Mouse (Mus musculus) mouse trophoblast stem cell (cell line): Measurements from ENCODE around the gene Cux1.
"Not testable (repeated sequence)": the region's sequence is repeated elsewhere in the genome, so short reads cannot be mapped to it uniquely, and the experiment has no call there.

ENCODE experiments used
- in situ Hi-C, 2 experiments: fragments of 300-500 bp; cut with MseI, MboI; formaldehyde crosslinking; loops; 2 replicates in 1 of 2; 3 replicates in 1 of 2; pipeline ENCODE4 v1.15.1; 2025

Gene Cux1

DNA sequence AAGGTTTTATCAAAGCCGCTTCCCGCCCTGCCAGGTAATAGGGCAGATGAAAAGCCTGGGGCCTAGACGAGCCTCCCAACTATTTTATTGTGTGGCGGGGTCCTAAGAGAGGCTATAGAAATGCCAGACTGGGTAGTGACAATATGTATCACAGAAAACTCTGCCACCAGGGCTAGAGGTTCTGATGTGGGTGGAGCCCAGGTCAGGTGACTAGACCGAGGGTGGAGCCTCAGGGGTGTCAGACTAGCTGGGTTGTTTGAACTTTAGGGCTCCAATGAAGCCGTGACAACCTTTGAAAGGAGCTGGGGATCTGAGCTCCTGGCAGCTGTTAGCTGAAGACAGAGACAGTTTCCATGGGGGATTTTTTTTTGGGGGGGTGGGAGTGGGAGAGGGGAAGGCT lies 318.8 kb downstream of the Cux1 start:
- in situ Hi-C loops: no loop called here

DNA sequence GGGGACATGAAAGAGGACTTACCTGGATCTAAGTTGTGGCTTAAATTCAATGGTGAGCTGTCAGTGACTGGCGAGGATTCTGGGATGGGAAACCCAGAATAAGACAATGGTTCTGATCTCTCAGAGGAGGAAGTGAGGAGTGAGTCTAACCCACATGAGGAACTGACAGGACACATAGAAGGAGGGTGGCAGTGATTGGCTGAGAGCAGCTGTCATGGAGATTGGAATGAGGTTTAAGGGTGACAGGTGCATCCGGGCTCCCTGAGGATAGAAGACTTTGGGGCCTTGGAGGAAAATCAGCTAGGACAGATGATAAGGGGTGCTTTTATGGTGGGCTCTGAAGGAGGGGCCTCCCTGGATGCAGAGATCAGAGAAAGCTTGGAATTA lies 320.8 kb downstream of the Cux1 start, which contains the start of gene Sh2b2:
TSS of gene Sh2b2 (minus strand) at position 105 of the 387 bp plus-strand sequence.
- in situ Hi-C loops: no loop called here

DNA sequence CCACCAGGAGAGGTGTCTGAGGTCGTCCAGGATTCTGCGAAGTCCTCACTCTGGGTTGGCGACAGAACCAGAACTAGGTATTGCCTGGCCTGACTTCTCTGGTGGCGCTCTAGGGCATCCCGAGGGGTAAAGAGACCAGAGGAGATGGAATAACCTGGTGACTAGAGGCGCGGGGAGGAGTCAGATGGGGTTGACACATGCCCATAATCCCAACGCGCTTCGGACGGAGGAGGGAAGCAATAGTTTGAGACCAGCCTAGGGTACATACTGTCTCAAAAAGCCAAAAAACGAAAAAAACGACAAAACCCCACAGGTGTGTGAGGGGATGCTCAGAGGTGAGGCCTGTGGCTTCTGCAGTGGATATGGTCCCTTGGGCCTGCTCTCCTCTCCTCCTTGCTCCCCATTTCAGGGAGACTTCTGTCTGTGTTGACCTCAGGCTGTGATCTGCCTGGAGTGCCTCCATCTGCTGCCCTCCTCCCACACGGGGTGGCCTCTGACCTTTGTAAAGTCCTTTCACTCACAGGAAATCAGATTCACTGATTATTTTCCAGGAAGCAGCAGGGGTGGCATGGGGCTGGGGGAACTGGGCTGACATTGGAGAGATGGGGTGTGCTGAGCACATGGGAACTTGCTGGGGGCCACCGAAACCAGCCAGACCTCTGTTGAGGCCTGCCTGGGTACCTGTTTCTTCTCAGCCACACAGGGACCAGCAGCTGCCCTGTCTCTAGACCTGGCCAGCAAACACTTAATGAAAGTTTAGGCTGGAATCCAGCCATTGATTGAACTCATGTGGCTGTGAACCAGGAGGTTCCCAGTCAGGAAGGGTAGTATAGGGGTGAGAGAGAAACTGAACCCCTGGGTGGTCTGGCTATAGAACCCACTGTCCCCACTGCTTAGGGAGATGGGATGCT lies 321.5 kb downstream of the Cux1 start:
- in situ Hi-C loops: no loop called here

GRCm38 (mm10) chr5:136244762-136245540 lies 322.3 kb downstream of the Cux1 start:
- in situ Hi-C loops: no loop called here

DNA sequence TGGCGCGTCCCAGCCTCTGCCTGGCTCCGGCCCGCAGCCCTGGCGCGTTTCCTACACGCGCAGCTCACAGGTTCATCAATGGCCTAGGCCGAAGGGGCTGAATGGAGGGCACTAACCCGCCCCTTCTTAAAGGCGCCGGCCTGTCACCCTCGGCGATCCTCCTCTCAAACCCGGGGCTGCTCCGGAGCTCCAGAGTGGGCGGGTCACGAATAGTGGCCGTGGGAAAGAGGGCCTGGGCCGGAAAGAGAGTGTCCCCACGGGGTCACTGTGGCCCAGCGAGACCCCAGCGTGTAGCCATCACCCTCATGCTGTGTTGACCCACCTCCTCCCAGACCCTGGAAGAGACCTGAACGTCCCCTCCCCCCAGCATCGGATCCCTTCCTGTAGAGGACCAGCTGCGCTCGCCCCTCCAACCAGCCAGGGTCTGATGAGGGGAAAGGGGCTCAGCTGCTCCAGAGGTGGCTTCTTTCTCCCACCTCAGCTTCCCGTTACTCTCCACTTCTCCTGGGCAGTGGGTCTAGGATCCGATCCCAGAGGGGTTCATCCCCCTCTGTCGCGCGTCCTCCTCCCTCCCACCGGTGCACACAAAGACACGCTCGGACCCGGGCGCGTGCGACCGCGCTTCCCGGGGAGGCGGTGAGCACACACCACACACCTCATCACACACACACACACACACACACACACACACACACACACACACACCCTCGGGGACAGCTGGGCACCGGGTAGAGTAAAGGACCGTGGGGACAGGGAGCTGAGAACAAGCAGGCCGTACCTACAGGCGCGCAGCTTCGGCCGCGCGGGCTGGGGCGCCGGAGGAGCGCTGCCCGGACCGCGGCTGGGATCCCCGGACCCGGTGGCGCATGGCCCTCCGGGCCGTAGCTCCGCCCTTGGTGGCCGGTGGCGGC lies 323.2 kb downstream of the Cux1 start:
- in situ Hi-C loops: no loop called here

DNA sequence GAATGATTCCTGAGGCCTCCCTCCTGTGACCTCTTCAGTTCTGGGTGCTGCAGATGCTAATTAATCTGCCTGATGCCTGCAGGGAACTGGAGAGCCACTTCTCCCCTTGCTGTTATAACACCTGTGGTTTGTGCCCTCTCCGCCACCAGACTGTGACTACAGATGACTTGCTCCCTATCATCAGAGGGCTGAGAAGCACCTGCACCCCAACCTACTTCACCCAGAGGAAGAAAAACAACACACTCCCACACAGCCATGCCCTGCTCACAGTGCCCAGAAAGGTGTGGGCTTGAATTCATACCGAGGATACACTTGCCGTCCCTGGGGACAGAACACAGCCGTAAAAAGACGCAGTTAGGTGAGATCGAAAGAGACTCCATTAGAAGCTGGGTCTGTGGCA lies 326.1 kb downstream of the Cux1 start:
- in situ Hi-C loops: no loop called here

DNA sequence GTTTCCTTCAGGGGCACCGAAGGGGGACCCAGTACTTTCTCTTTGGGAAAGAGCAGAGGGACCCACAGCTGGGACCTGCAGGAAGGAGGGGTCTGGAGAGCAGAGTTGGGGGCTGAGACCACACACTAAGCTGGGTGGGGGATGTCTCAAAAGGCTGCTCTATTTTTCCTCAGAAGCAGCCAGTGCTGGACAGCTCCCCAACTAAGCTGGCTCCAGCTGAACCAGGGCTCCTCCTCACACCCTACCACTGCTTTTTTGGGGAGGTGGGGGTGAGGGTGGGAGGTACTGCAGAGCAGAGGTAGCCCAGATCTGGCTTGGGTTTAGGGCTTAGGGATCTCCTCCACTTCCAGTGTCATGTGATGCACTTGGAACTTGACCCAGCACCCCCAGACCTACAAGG lies 326.9 kb downstream of the Cux1 start:
- in situ Hi-C loops: no loop called here

- in situ Hi-C loops: no loop called here
Observed at GRCm38 (mm10) chr5:136237607-136238006, 329.7 kb downstream of the Cux1 start.

DNA sequence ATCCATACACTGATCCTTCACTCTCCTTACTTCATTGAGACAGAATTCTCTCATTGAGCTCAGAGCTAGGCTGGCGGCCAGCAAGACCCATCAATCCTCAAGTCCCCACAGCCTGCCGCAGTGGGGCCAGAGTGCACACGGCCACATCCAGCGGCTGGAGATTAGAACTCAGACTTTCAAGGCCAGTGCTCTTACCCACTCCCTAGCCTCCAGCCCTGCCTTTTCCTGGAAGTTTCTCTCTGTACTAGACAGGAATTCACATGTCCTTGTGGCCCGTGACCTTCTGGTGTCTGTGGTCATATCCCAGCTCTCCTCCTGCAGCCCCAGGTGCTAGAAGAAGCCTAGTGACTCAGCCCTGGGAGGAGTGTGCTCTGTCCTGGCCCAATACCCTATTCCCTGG lies 330.7 kb downstream of the Cux1 start:
- in situ Hi-C loops: no loop called here

DNA sequence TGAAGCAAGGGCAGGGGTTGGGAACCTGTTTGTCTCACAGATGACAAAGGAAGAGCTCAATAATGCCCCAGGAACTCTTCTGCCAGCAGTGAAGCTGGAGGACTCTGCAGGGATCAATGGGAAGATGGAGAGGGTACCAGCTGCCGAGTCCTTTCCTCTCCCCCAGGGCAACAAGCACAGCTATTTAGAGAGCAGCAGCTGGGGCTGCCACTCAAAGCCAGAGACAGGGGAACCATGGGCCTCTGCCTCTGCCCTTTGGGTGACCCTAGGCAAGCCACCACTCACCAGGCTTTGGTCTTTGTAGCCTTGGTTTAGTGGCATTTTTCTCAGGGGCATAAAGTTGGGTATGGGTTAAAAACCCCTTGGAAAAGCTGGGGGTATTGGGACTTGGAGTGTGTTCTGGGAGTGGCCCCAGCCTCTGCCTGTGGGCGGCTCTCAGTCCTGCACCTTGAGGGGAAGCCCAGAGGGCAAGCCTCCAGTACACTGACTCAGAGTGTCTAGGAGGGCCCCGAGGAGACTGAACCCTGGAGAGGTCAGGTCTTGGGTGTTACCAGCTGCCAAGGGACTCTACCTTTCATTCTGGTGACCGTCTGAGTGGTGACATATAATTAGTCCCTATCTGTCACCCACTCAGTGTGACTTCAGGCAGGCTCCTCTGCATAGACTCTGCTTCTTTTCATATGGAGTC lies 336.8 kb downstream of the Cux1 start:
- in situ Hi-C loops: no loop called here

GRCm38 (mm10) chr5:136226246-136226876 lies 340.9 kb downstream of the Cux1 start:
- in situ Hi-C loops: no loop called here

- in situ Hi-C loops: loop anchor here in 1 of 2 experiments (5.0 kb wide), 1 partner anchor 34 kb away; no protein-coding TSS in a partner anchor
Observed at GRCm38 (mm10) chr5:136218585-136218984, 348.7 kb downstream of the Cux1 start.

- in situ Hi-C loops: loop anchor here in 1 of 2 experiments (5.0 kb wide), 1 partner anchor 34 kb away; no protein-coding TSS in a partner anchor
Observed at GRCm38 (mm10) chr5:136217932-136218381, 349.3 kb downstream of the Cux1 start.

DNA sequence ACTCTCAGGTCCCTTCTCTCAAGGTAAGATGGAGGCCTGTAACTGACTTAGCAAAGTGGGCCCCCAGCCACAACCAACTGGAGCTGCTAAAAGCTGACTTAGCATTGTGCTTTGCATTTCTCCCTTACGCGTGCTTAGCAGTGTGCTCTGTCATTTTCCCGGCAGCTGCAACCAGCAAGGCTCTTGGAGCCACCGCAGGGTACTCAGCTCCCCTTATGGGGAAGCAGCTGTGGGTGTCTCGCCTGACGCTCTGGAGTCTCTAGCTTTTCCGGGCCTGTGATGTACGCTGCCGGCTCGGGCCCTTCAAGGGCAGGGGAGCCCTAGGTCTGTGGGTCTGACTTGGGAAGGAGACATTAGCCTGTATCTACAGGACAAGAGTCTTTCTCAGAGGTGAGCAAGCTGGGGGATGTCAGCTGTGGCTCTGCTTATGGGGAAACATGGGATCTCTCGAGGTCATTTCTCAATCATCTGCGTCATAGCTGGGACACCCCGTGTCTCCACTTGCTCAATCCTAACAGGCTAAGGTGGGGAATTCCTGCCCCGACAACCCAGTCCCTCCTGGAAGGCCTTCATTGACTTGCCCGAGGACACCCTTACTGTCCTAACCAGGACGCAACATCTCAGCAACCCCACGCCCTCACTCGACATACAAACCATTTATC lies 350.2 kb downstream of the Cux1 start:
- in situ Hi-C loops: loop anchor here in 1 of 2 experiments (5.0 kb wide), 1 partner anchor 35 kb away; no protein-coding TSS in a partner anchor

GRCm38 (mm10) chr5:136215958-136216357 lies 351.3 kb downstream of the Cux1 start:
- in situ Hi-C loops: loop anchor here in 1 of 2 experiments (5.0 kb wide), 1 partner anchor 36 kb away; no protein-coding TSS in a partner anchor

DNA sequence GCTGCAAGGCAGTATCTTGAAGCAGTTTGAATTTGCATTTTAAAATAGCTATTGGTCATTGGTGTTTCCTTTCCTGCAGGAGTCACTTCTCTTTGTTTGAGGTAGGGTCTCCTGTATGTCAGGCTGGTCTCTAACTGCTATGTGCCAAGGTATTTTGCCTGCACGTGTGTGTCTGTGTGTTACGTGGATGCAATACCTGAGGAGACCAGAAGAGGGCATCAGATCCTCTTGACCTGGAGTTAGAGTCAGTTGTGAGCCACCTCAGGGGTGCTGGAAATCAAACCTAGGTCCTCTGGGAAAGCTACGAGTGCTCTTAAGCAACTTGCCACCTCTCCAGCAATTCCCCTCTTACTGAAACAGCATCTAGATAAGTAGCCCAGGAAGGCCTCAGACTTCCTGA lies 352.1 kb downstream of the Cux1 start:
- in situ Hi-C loops: loop anchor here in 1 of 2 experiments (5.0 kb wide), 1 partner anchor 37 kb away; no protein-coding TSS in a partner anchor

DNA sequence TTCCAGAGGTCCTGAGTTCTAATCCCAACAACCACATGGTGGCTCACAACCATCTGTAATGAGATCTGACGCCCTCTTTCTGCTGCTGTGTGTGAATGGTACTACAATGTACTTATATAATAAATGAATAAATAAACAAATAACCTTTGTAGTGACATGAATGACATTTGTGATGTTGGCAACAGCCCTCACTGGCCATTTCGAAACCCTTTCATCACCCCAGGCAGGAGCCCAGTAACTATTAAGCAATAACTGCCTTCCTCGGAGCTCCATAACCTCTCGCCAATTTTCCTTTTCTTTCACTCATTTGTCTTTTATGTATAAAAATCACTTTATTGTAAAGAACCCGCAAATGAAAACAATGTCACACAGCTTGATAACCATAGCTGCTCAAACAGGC lies 353.6 kb downstream of the Cux1 start:
- in situ Hi-C loops: no loop called here

DNA sequence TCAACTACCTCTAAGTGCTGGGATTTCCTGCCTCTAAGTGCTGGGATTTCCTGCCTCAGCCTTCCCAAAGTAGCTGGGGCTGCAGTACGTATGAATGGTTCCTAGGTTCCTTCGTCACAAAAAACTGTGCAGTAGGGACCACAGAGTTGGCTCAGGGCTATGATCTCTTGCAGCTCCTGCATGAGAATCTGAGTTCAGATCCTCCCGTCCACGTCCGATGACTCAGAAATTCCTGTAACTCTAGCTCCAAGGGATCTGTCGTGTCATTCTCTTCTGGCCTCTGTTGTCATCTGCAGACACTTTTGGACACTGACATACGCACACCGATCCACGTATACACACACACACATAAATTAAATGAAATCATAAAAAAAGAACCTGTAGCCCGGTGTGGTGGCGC lies 354.6 kb downstream of the Cux1 start:
- in situ Hi-C loops: no loop called here

DNA sequence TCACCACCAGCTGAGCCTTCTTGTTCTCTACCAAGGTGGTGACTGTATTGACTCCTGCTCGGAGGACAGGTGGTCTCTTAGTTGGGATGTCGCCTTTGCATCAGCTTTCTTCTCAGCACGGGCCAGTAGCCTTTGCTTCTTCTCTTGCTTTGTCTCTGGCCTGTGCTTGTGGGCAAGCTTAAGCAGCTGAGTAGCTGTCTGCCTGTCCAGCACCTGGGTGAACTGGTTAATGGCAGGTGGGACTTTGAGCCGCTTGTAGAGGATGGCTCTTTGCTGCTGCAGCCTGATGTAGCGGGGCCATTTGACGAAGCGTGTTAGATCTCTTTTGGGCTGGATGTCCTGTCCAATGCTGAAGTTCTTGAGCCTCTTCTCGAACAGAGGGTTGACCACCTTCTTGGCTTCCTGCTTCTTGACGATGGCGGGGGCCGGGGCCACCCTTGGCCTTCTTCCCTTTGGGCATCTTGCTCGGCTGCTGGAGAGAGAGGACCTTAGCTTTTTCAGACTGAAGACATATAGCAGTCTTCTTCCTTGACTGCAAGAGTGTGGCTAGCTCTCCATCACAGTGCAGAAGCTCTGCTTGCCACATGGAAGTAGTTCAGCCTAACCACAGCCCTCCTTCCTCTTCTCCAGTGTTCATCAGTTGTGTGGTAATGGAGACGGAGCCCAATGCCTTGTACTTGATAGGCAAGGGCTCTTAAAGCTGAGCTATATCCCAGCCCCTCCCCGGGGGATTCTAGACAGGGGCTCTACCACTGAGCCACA lies 355.8 kb downstream of the Cux1 start:
- in situ Hi-C loops: not testable (repeated sequence)
